Mouse (Mus musculus) heart, adult 2 months (tissue): ENCODE measurements around the gene Mrpl1. TPM values are rescaled to one million over a fixed set of nuclear protein-coding genes. Genes with fewer than 3 reads are reported as not detected.

ENCODE experiments used
- DNase-seq, 2 experiments: peaks; one replicate each; pipeline ENCODE4 v3.0.0; 2021
- H3K27ac ChIP-seq: fragments of 200-600 bp; 2 replicates; pipeline ENCODE4 v1.8.1; 2022
- H3K27me3 ChIP-seq: fragments of 200-500 bp; 2 replicates; pipeline ENCODE4 v1.6.1; 2012; ENCODE audit warnings: mild to moderate bottlenecking, low read length, inconsistent platforms, mixed read lengths; ENCODE audit not compliant: control insufficient read depth, insufficient read depth
- H3K36me3 ChIP-seq: fragments of 200-500 bp; 2 replicates; pipeline ENCODE4 v1.6.1; 2012; ENCODE audit warnings: low read length, inconsistent platforms; ENCODE audit not compliant: control insufficient read depth, insufficient read depth
- H3K4me1 ChIP-seq: fragments of 200-500 bp; 2 replicates; pipeline ENCODE4 v1.6.1; 2011; ENCODE audit warnings: low read length; ENCODE audit not compliant: control insufficient read depth, insufficient read depth
- H3K4me3 ChIP-seq: fragments of 200-600 bp; 2 replicates; pipeline ENCODE4 v1.8.1; 2022
- H3K79me2 ChIP-seq: fragments of 200-500 bp; replicated peaks from 2 replicates; pipeline ENCODE4 v1.6.1; 2012; ENCODE audit warnings: mild to moderate bottlenecking, inconsistent platforms, low read length, moderate library complexity, mixed read lengths; ENCODE audit not compliant: control insufficient read depth, insufficient read depth
- H3K9ac ChIP-seq: fragments of 200-500 bp; 2 replicates; pipeline ENCODE4 v1.6.1; 2012; ENCODE audit warnings: low read depth, mild to moderate bottlenecking, control low read depth, inconsistent platforms, low read length, mixed read lengths
- CTCF ChIP-seq: fragments of 200-600 bp; IDR thresholded peaks from 2 replicates; pipeline ENCODE4 v1.8.1; 2022; ENCODE audit warnings: antibody characterized with exemption, mild to moderate bottlenecking, moderate library complexity
- EP300 ChIP-seq: fragments of 200-500 bp; IDR thresholded peaks from 2 replicates; pipeline ENCODE4 v1.6.1; 2011; ENCODE audit warnings: low read depth, low read length, control low read depth; ENCODE audit not compliant: insufficient read depth
- POLR2A ChIP-seq: fragments of 200-500 bp; IDR thresholded peaks from 2 replicates; pipeline ENCODE4 v1.6.1; 2011; ENCODE audit warnings: mild to moderate bottlenecking, low read depth, low read length, control low read depth; ENCODE audit not compliant: insufficient read depth
- WGBS: fragments of 180-500 bp; shearing (Covaris S2); methylation state at CpG from one replicate; pipeline ENCODE4 v1.1.7; 2018; 5-methylcytosine and 5-hydroxymethylcytosine counted together
- intact Hi-C: fragments of 180-260 bp; cut with DNase I; formaldehyde crosslinking; loops from one replicate; pipeline ENCODE4 v1.15.1; 2025
- polyA plus RNA-seq: library from polyadenylated mRNA; depleted of rRNA; stranded (reverse); fragments of >200 nt; gene quantifications from 2 replicates; pipeline ENCODE4 v1.2.3, GENCODE M21; 2012
- total RNA-seq, 2 experiments: library from RNA; stranded (reverse); gene quantifications; 2 replicates each; pipeline ENCODE4 v1.2.3; 2021

The Mrpl1 gene
- total and polyA plus RNA-seq, 3 experiments = 4.8 to 27.4 (median 25.8) TPM

GRCm38 (mm10) chr5:96226490-96226889 lies 17.2 kb downstream of the Mrpl1 start:
- intact Hi-C loops = no loop called here
- 98% methylated on average over 8 of the region's 8 CpGs for WGBS

GRCm38 (mm10) chr5:96228967-96229366 lies 19.7 kb downstream of the Mrpl1 start:
- Histone ChIP-seq H3K4me3 (no peak overlapping the region), H3K36me3 (no peaks in the 10 kb centered on the region; the same call in none of the 2 replicates), H3K9ac (no peak overlapping the region), H3K4me1 (no peaks in the 10 kb centered on the region), H3K79me2 (no peaks in the 10 kb centered on the region), H3K27me3 (no peaks in the 10 kb centered on the region), H3K27ac (no peak overlapping the region)
- no peak for DNase-seq
- WGBS = 98% methylated on average over 2 of the region's 2 CpGs
- TF ChIP-seq EP300 = no peak
- no peak for TF ChIP-seq POLR2A
- no peak for TF ChIP-seq CTCF
- intact Hi-C loops = no loop called here

More at GRCm38 (mm10) chr5:96226490-96226889, 17.2 kb downstream of the Mrpl1 start:
- TF ChIP-seq POLR2A (no peak), EP300 (no peak), CTCF (no peak)
- Histone ChIP-seq H3K9ac (no peak overlapping the region), H3K4me3 (no peak overlapping the region), H3K4me1 (peaks cover 6% of the 10 kb centered on the region), H3K27me3 (no peaks in the 10 kb centered on the region), H3K27ac (no peak overlapping the region), H3K36me3 (peaks cover 8% of the 10 kb centered on the region), H3K79me2 (no peaks in the 10 kb centered on the region)
- DNase-seq = no peak

- Histone ChIP-seq H3K27me3 (no peaks in the 10 kb centered on the region), H3K36me3 (no peaks in the 10 kb centered on the region; the same call in 1 of the 2 replicates), H3K27ac (no peak overlapping the region), H3K4me3 (no peak overlapping the region), H3K4me1 (no peaks in the 10 kb centered on the region), H3K9ac (no peak overlapping the region), H3K79me2 (no peaks in the 10 kb centered on the region)
- no peak for TF ChIP-seq CTCF
- no peak for TF ChIP-seq POLR2A
- no peak for TF ChIP-seq EP300
- intact Hi-C loops = no loop called here
- DNase-seq = no peak
- WGBS = 85% methylated on average over 5 of the region's 5 CpGs
Measured at GRCm38 (mm10) chr5:96238797-96239196, 29.5 kb downstream of the Mrpl1 start.

- Histone ChIP-seq H3K79me2 (no peaks in the 10 kb centered on the region), H3K36me3 (no peaks in the 10 kb centered on the region; the same call in 1 of the 2 replicates), H3K27ac (no peak overlapping the region), H3K9ac (no peak overlapping the region), H3K4me1 (no peaks in the 10 kb centered on the region), H3K27me3 (no peaks in the 10 kb centered on the region), H3K4me3 (no peak overlapping the region)
- intact Hi-C loops = no loop called here
- TF ChIP-seq POLR2A (no peak), EP300 (no peak), CTCF (no peak)
- DNase-seq = no peak
- 78% methylated on average over 1 of the region's 1 CpGs for WGBS
Measured at GRCm38 (mm10) chr5:96240856-96241255, 31.6 kb downstream of the Mrpl1 start.

- intact Hi-C loops = no loop called here
- Histone ChIP-seq H3K36me3 (no peaks in the 10 kb centered on the region), H3K4me1 (no peaks in the 10 kb centered on the region), H3K27ac (no peak overlapping the region), H3K4me3 (no peak overlapping the region), H3K9ac (no peak overlapping the region), H3K79me2 (no peaks in the 10 kb centered on the region), H3K27me3 (no peaks in the 10 kb centered on the region)
- no peak for TF ChIP-seq POLR2A
- TF ChIP-seq CTCF = no peak
- TF ChIP-seq EP300 = no peak
- no peak for DNase-seq
- 87% methylated on average over 1 of the region's 1 CpGs for WGBS
Measured at GRCm38 (mm10) chr5:96244511-96244910, 35.2 kb downstream of the Mrpl1 start.

GRCm38 (mm10) chr5:96253995-96254394 lies 44.7 kb downstream of the Mrpl1 start:
- 81% methylated on average over 2 of the region's 2 CpGs for WGBS
- Histone ChIP-seq H3K4me3 (no peak overlapping the region), H3K27me3 (no peaks in the 10 kb centered on the region), H3K27ac (no peak overlapping the region), H3K36me3 (no peaks in the 10 kb centered on the region; the same call in 1 of the 2 replicates), H3K4me1 (no peaks in the 10 kb centered on the region), H3K79me2 (no peaks in the 10 kb centered on the region), H3K9ac (no peak overlapping the region)
- no peak for TF ChIP-seq EP300
- no peak for TF ChIP-seq POLR2A
- no peak for TF ChIP-seq CTCF
- intact Hi-C loops = no loop called here
- no peak for DNase-seq
